Mouse (Mus musculus) liver, embryonic 13.5 days (tissue): Measurements from ENCODE around the gene Pgd. TPM values are rescaled to one million over a fixed set of nuclear protein-coding genes. Genes with fewer than 3 reads are reported as not detected.
"Not testable (repeated sequence)": the region's sequence is repeated elsewhere in the genome, so short reads cannot be mapped to it uniquely, and the experiment has no call there.

Experiments
- ATAC-seq: fragments of 200-750 bp; cut with Nextera tagmentation; 2 replicates; pipeline ENCODE4 v1.8.0; 2017; ENCODE audit warnings: low read depth, mild to moderate bottlenecking, moderate number of reproducible peaks, moderate library complexity
- DNase-seq: peaks from one replicate; pipeline ENCODE4 v3.0.0; 2022
- H3K27ac ChIP-seq: fragments of 300-500 bp; sonication (generic); 2 replicates; pipeline ENCODE4 v1.5.1; 2015; ENCODE audit warnings: moderate library complexity, mild to moderate bottlenecking, inconsistent platforms
- H3K27me3 ChIP-seq: fragments of 300-500 bp; sonication (generic); 2 replicates; pipeline ENCODE4 v1.6.1; 2015; ENCODE audit warnings: mild to moderate bottlenecking, inconsistent platforms
- H3K36me3 ChIP-seq: fragments of 300-500 bp; sonication (generic); 2 replicates; pipeline ENCODE4 v1.6.1; 2015; ENCODE audit warnings: mild to moderate bottlenecking, inconsistent platforms
- H3K4me1 ChIP-seq: fragments of 300-500 bp; sonication (generic); replicated peaks from 2 replicates; pipeline ENCODE4 v1.6.1; 2015; ENCODE audit warnings: inconsistent platforms
- H3K4me2 ChIP-seq: fragments of 300-500 bp; sonication (generic); 2 replicates; pipeline ENCODE4 v1.6.1; 2015; ENCODE audit warnings: inconsistent platforms, mild to moderate bottlenecking, moderate library complexity
- H3K4me3 ChIP-seq: fragments of 300-500 bp; sonication (generic); replicated peaks from 2 replicates; pipeline ENCODE4 v1.5.1; 2015; ENCODE audit warnings: mild to moderate bottlenecking, inconsistent platforms
- H3K9ac ChIP-seq: fragments of 300-500 bp; sonication (generic); 2 replicates; pipeline ENCODE4 v1.6.1; 2015; ENCODE audit warnings: mild to moderate bottlenecking, inconsistent platforms
- H3K9me3 ChIP-seq: fragments of 300-500 bp; sonication (generic); replicated peaks from 2 replicates; pipeline ENCODE4 v1.6.1; 2016; ENCODE audit warnings: inconsistent platforms
- WGBS: fragments of 180-500 bp; shearing (Covaris S2); methylation state at CpG from one replicate; pipeline ENCODE4 v1.1.7; 2015; ENCODE audit not compliant: insufficient replicate concordance; 5-methylcytosine and 5-hydroxymethylcytosine counted together
- polyA plus RNA-seq: library from polyadenylated mRNA; unstranded; fragments of >200 nt; fragmentation: Nextera tagmentation; extraction: Ambion mirVana; gene quantifications from 2 replicates; pipeline ENCODE4 v1.2.1, GENCODE M21; 2015

Pgd gene
- polyA plus RNA-seq, 1 experiment from 2014 or later, result 74.7 TPM

- Histone ChIP-seq H3K27ac (no peak overlapping the region), H3K4me2 (no peak overlapping the region), H3K4me3 (no peak overlapping the region), H3K9ac (no peak overlapping the region), H3K27me3 (no peaks in the 10 kb centered on the region), H3K4me1 (peaks cover 4% of the 10 kb centered on the region), H3K36me3 (peaks cover 17% of the 10 kb centered on the region), H3K9me3 (no peaks in the 10 kb centered on the region)
- DNase-seq (no peak), ATAC-seq (no peak)
- 70% methylated on average over 7 of the region's 7 CpGs for WGBS
Observed at GRCm38 (mm10) chr4:149182192-149182591, 15.6 kb upstream of the Pgd start.

GRCm38 (mm10) chr4:149179573-149179972 lies 13.0 kb upstream of the Pgd start:
- no peaks in the 10 kb centered on the region for H3K9me3 ChIP-seq
- no peak overlapping the region for H3K4me3 ChIP-seq
- H3K9ac ChIP-seq, result no peak overlapping the region
- peak overlapping the region; percentile 53 for H3K27ac ChIP-seq
- no peaks in the 10 kb centered on the region for H3K27me3 ChIP-seq
- H3K4me1 ChIP-seq, result peaks cover 4% of the 10 kb centered on the region
- ATAC-seq (no peak), DNase-seq (no peak)
- peaks cover 17% of the 10 kb centered on the region for H3K36me3 ChIP-seq
- 59% methylated on average over 4 of the region's 4 CpGs for WGBS
- H3K4me2 ChIP-seq, result no peak overlapping the region

- Histone ChIP-seq H3K9ac (no peak overlapping the region), H3K27ac (peak overlapping the region; percentile 60), H3K27me3 (no peaks in the 10 kb centered on the region), H3K4me1 (peaks cover 4% of the 10 kb centered on the region), H3K36me3 (peaks cover 17% of the 10 kb centered on the region), H3K4me2 (no peak overlapping the region), H3K4me3 (no peak overlapping the region), H3K9me3 (no peaks in the 10 kb centered on the region)
- ATAC-seq (no peak), DNase-seq (no peak)
- 69% methylated on average over 7 of the region's 7 CpGs for WGBS
Observed at GRCm38 (mm10) chr4:149179160-149179559, 12.6 kb upstream of the Pgd start.

- no peak for ATAC-seq
- DNase-seq, result no peak
- Histone ChIP-seq H3K27me3 (no peaks in the 10 kb centered on the region), H3K4me1 (peaks cover 5% of the 10 kb centered on the region), H3K9ac (no peak overlapping the region), H3K9me3 (no peaks in the 10 kb centered on the region), H3K4me3 (no peak overlapping the region), H3K36me3 (peaks cover 13% of the 10 kb centered on the region), H3K4me2 (no peak overlapping the region), H3K27ac (no peak overlapping the region)
- 69% methylated on average over 7 of the region's 7 CpGs for WGBS
Observed at GRCm38 (mm10) chr4:149178328-149178727, 11.8 kb upstream of the Pgd start.

- peaks cover 17% of the 10 kb centered on the region for H3K4me1 ChIP-seq
- no peak overlapping the region for H3K4me3 ChIP-seq
- H3K9ac ChIP-seq, result no peak overlapping the region
- no peak for DNase-seq
- WGBS, result 66% methylated on average over 5 of the region's 5 CpGs
- peaks cover 7% of the 10 kb centered on the region; the same call in 1 of the 2 replicates for H3K36me3 ChIP-seq
- ATAC-seq, result no peak
- no peaks in the 10 kb centered on the region for H3K27me3 ChIP-seq
- no peaks in the 10 kb centered on the region for H3K9me3 ChIP-seq
- no peak overlapping the region for H3K27ac ChIP-seq
- no peak overlapping the region for H3K4me2 ChIP-seq
Observed at GRCm38 (mm10) chr4:149177046-149177445, 10.5 kb upstream of the Pgd start.

GRCm38 (mm10) chr4:149176645-149177044 lies 10.1 kb upstream of the Pgd start:
- no peak for DNase-seq
- no peak for ATAC-seq
- H3K4me1 ChIP-seq, result peaks cover 21% of the 10 kb centered on the region
- H3K27ac ChIP-seq, result no peak overlapping the region
- H3K27me3 ChIP-seq, result no peaks in the 10 kb centered on the region
- 72% methylated on average over 6 of the region's 6 CpGs for WGBS
- H3K9ac ChIP-seq, result no peak overlapping the region
- H3K4me2 ChIP-seq, result no peak overlapping the region
- peaks cover 3% of the 10 kb centered on the region; the same call in 1 of the 2 replicates for H3K36me3 ChIP-seq
- H3K4me3 ChIP-seq, result no peak overlapping the region
- H3K9me3 ChIP-seq, result no peaks in the 10 kb centered on the region

- DNase-seq (no peak), ATAC-seq (no peak)
- H3K9me3 ChIP-seq, result no peaks in the 10 kb centered on the region
- H3K36me3 ChIP-seq, result no peaks in the 10 kb centered on the region
- H3K4me3 ChIP-seq, result no peak overlapping the region
- 46% methylated on average over 6 of the region's 6 CpGs for WGBS
- no peaks in the 10 kb centered on the region for H3K27me3 ChIP-seq
- no peak overlapping the region for H3K27ac ChIP-seq
- H3K4me2 ChIP-seq, result no peak overlapping the region
- peaks cover 32% of the 10 kb centered on the region for H3K4me1 ChIP-seq
- H3K9ac ChIP-seq, result no peak overlapping the region
Observed at GRCm38 (mm10) chr4:149173661-149174060, 7.1 kb upstream of the Pgd start.

- Histone ChIP-seq H3K4me1 (peaks cover 40% of the 10 kb centered on the region), H3K36me3 (no peaks in the 10 kb centered on the region), H3K4me3 (no peak overlapping the region), H3K9me3 (no peaks in the 10 kb centered on the region), H3K9ac (no peak overlapping the region), H3K27me3 (no peaks in the 10 kb centered on the region), H3K4me2 (no peak overlapping the region), H3K27ac (peak overlapping the region; percentile 25; the same call in 1 of the 2 replicates)
- ATAC-seq, result no peak
- DNase-seq, result no peak
- WGBS, result 85% methylated on average over 2 of the region's 2 CpGs
Observed at GRCm38 (mm10) chr4:149172666-149173065, 6.1 kb upstream of the Pgd start.

- H3K27me3 ChIP-seq, result no peaks in the 10 kb centered on the region
- H3K27ac ChIP-seq, result peak overlapping the region; percentile 59; the same call in 1 of the 2 replicates
- peaks cover 44% of the 10 kb centered on the region for H3K4me1 ChIP-seq
- no peaks in the 10 kb centered on the region for H3K36me3 ChIP-seq
- WGBS, result 80% methylated on average over 5 of the region's 5 CpGs
- H3K4me3 ChIP-seq, result no peak overlapping the region
- H3K4me2 ChIP-seq, result no peak overlapping the region
- H3K9ac ChIP-seq, result no peak overlapping the region
- no peaks in the 10 kb centered on the region for H3K9me3 ChIP-seq
- DNase-seq (no peak), ATAC-seq (no peak)
Observed at GRCm38 (mm10) chr4:149172083-149172482, 5.5 kb upstream of the Pgd start.

GRCm38 (mm10) chr4:149171581-149171981 lies 5.0 kb upstream of the Pgd start:
- Histone ChIP-seq H3K4me3 (no peak overlapping the region), H3K9ac (no peak overlapping the region), H3K36me3 (no peaks in the 10 kb centered on the region), H3K4me2 (no peak overlapping the region), H3K9me3 (no peaks in the 10 kb centered on the region), H3K27me3 (no peaks in the 10 kb centered on the region), H3K27ac (peak overlapping the region; percentile 59), H3K4me1 (peaks cover 48% of the 10 kb centered on the region)
- DNase-seq, result no peak
- no peak for ATAC-seq
- WGBS, result 55% methylated on average over 5 of the region's 5 CpGs

GRCm38 (mm10) chr4:149170394-149170931 lies 3.9 kb upstream of the Pgd start:
- WGBS, result 50% methylated on average over 7 of the region's 7 CpGs
- H3K4me1 ChIP-seq, result peaks cover 55% of the 10 kb centered on the region
- H3K27me3 ChIP-seq, result no peaks in the 10 kb centered on the region
- no peaks in the 10 kb centered on the region for H3K9me3 ChIP-seq
- H3K4me2 ChIP-seq, result no peak overlapping the region
- H3K9ac ChIP-seq, result no peak overlapping the region; the same call in 1 of the 2 replicates
- no peak overlapping the region for H3K4me3 ChIP-seq
- H3K27ac ChIP-seq, result peak overlapping the region; percentile 53
- no peak for DNase-seq
- no peak for ATAC-seq
- H3K36me3 ChIP-seq, result no peaks in the 10 kb centered on the region

GRCm38 (mm10) chr4:149169926-149170325 lies 3.4 kb upstream of the Pgd start:
- H3K27me3 ChIP-seq, ATAC-seq, DNase-seq, H3K36me3 ChIP-seq, H3K9me3 ChIP-seq, H3K9ac ChIP-seq, H3K4me3 ChIP-seq, H3K4me2 ChIP-seq: not testable (repeated sequence)
- H3K27ac ChIP-seq, result peak overlapping the region; percentile 53
- peaks cover 61% of the 10 kb centered on the region for H3K4me1 ChIP-seq
- WGBS, result 77% methylated on average over 7 of the region's 8 CpGs
